Mouse (Mus musculus): ENCODE results near the gene Fkbp5. TPM values are rescaled to one million over a fixed set of nuclear protein-coding genes. Genes with fewer than 3 reads are reported as not detected.

Gene Fkbp5
- total RNA-seq, 2 experiments from 2014 or later: 9.8 to 52.9 TPM

DNA sequence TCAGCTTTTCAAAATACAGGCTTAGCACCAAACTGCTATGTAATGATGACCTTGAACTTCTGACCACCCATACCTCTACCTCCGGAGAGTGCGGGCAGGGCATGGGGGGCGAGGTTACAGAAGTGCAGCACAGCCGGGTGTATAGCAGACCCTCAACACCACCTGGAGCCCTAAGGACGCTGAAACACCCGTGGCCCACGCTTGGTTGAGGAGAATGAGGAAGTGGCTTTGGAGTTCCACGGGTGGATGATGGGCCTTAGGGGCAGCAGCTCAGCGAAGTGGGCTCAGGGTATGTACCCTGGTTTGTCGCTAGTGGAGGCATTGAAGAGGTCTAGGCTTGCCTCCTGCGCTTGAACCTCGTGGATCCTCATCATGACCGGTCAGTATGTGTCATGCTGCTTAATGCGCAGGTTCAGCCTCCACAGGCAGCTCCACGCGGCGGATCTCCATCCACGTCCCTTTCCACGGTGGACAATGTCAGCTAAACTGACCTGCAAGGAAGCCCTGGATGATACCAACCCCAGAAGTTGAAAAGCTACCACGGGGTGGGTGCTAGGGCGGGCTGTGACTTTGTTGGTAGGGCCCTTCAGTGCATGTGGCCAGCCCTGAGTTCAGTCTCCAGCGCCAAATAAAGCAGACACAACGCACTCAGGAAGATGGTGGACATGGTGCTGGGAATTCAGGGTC lies 6.8 kb upstream of the Fkbp5 start:
- intact Hi-C loops (cut with DNase I): loop anchor here (1.0 to 10.0 kb wide), 3 partner anchors 39 to 299 kb away; no protein-coding TSS in a partner anchor
- no peak for DNase-seq

DNA sequence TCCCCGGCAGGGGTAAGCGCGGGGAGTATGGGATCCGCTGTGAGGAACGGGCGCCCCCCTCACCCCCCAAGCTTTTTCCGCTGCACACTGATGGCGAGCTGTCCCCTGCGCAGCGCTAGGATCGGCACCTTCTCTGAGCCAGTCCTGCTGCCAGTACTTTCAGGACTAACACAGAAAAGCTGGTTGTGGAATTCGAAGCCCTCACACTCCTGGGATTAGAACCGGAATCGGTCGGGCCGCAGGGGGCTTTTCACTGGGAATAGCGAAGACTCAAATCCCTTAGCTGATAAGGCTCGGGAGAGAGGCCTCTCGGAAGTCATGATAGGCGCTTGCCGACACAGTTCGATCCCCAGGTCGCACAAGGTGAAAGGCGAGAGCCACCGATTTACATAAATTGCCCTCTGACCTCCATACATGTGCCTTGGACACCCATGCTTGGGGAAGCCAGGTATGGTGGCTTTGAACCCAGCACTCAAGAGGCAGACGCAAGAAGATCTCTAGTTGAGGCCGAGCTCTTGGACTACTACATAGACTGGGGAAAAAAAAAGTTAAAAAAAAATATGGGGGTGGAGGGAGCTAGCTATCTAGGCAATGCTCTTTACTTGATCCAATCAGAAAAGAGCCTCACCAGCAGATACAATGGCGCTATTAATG lies 6.2 kb upstream of the Fkbp5 start:
- no peak for DNase-seq
- intact Hi-C loops (cut with DNase I): loop anchor here (1.0 to 10.0 kb wide), 3 partner anchors 39 to 299 kb away; no protein-coding TSS in a partner anchor

DNA sequence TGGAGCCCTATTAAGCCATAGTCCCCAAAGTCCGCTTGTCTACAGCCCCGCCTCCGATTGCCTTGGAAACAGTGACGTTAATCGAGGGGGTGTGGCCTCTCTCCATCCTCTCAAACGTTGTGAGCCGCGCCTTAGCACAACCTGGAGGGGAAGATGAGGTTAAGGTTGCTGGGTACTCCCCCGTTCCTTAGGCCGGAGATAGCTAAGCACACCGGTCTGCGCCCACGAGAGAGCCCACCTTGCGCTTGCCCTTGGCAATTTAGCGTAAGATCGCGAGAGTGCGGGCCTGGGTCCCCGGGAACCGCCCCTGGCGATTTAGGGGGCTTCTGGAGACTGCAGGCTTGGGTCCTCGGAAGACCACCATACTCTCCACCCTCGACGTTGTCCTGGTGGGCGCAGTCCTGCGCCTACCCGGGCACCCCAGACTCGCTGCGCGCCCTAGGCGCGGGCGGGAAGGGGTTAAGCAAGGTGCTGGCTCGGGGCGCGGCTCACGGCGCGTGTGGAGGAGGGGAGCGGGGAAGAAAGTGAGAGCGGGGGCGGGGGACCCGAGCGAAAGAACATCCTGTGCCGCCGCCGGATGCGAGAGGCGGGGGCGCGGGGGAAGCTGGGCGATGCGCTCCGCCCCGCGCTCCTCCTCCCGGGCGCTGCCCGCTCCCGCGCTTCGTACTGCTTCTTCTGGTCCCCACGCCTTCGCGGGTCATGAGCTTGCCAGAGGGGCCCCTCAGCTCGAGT lies 5.5 kb upstream of the Fkbp5 start:
- intact Hi-C loops (cut with DNase I): loop anchor here (10.0 kb wide), 1 partner anchor 298 kb away; no protein-coding TSS in a partner anchor
- peak; percentile 90 to 94 for DNase-seq

DNA sequence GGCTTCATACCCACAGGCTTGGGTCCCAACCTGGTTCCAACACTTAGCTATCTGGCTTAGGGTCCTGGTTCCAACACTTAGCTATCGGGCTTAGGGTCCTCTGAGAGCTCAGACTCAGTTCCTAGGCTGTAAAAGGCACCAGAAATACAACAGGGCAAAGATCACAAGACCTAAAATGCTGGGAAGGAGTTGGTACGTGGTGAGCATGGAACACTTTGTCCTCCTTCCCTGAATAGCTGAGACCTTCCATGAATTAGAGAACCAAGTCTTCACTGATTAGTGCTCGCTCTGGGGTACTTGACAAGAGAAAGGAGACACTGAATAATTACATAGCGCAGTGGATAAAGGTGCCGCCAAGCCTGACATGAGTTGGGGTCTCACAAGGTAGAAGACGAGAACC lies 4.6 kb upstream of the Fkbp5 start:
- no peak for DNase-seq
- intact Hi-C loops (cut with DNase I): loop anchor here (10.0 kb wide), 1 partner anchor 297 kb away; no protein-coding TSS in a partner anchor

DNA sequence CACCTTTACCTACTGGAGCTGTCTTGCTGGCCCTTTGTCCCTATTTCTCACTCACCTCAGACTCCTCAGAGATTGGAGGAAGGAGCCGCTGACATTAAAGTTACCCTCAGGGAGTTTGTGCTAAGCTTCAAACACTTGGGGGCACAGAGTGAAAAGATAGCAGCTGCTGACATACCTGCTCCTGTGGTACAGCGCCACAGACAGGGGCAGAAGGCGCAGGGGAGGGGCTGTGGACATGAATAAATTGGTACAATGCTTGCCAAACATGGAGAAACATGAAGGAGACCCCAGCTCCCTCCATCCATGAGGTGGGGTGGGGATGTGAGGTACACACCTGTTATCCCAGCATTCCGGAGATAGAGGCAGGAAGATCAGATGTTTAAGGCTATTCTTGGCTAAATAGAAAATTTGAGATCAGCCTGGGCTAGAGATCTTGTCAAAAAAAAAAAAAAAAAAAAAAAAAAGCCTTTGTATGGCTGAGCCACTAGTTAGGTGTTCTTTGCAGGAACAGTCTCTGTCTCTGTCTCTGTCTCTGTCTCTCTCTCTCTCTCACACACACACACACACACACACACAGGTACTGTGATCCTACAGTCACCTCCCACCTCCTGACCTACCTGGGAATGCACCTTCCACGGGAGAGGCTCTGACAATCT lies 3.9 kb upstream of the Fkbp5 start:
- DNase-seq: no peak
- intact Hi-C loops (cut with DNase I): loop anchor here (10.0 kb wide), 1 partner anchor 296 kb away; no protein-coding TSS in a partner anchor

DNA sequence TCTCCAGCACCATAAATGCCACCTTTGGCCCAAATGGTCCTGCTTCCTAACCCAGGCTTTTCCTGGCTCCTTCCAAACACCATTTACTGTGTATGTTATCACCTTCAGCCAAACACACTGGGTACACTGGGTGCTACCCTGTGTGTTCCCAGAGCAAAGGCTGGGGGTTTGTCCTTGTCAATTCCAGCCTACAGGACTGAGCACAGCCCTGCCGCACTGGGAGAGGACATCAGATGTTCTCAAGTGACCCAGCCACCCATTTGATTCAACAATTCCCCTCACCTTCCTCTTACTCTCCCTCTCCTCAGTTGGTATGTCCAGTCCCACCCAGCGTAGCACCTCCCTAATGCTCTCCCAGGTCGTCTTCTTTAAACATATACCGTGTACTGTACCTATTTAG lies 3.2 kb upstream of the Fkbp5 start:
- intact Hi-C loops (cut with DNase I): loop anchor here (10.0 kb wide), 1 partner anchor 296 kb away; no protein-coding TSS in a partner anchor

DNA sequence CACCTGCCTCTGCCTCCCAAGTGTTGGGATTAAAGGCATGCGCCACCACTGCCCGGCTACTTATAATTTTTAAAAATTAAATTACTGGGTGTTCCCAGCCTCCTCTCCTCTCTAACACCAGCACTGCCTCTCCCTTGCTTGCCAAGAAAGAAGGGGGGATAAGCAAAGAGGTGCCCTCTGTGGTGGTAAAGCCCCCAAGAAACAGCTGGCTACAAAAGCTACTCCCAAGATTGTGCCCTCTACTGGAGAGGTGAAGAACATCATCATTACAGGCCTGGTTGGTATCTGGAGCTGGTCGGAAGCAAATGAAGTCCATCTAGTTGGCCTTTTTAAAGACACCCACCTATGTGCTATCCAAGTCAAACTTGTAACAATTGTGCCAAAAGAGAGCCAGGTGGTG lies 2.5 kb upstream of the Fkbp5 start:
- intact Hi-C loops (cut with DNase I): loop anchor here (10.0 kb wide), 1 partner anchor 295 kb away; no protein-coding TSS in a partner anchor
- no peak for DNase-seq

More for the DNA sequence above, 3.2 kb upstream of the Fkbp5 start:
- DNase-seq: no peak

DNA sequence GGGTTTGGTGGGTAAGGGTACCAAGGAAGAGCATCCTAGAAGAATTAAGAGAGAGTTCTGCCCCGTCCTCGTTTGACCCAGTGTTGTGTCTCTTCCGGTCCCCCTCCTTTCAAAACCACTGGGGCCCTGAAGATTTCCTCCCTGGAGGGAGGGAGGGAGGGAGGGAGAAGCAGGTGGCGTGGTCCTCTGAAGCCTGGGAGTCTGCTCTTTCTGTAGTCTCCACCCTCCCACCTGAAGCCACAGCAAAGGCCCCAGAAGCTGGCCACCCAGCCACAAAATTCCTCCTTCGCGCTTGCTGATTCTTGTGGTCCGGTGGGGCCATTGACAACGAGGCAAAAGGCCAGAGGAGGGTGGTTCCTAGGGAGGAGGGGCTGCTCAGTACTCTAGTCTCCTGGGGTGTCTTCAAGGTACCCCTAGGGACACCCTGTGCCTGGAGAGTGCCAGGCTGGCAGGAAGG lies 1.3 kb upstream of the Fkbp5 start:
- intact Hi-C loops (cut with DNase I): no loop called here
- DNase-seq: no peak

DNA sequence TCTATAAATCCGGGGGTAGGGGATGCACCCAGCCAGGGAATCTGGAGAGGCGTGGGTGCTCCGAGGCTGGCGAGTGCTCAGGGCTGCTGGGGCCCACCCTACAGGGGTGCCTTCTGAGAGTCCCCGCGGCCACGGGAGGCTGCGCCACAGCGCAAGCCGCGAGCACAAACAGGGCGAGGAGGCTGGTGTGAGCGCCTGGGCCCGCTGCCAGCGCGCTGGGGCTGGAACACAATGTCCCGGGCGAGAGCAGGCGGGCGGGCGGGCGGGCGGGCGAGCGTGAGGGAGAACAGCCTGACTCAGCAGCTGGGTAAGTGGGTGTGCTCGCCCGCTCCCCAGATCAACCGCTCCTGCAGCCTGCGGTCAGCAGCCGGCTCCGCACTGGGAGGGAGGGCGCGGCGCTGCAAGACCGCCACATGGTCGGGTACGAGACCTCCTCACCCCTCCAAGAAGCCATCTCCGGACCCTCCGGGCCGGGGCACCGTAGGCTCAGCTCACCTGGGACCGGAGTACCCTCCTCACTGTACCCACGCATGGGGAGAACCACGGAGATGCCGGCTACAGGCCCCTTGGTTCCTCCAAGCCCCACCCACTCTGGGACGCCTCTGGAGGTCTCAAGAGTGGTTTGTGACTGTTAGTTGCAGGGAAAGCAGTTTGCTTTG lies 758 bp upstream of the Fkbp5 start:
- DNase-seq: peak; percentile 89 to 93
- intact Hi-C loops (cut with DNase I): no loop called here

DNA sequence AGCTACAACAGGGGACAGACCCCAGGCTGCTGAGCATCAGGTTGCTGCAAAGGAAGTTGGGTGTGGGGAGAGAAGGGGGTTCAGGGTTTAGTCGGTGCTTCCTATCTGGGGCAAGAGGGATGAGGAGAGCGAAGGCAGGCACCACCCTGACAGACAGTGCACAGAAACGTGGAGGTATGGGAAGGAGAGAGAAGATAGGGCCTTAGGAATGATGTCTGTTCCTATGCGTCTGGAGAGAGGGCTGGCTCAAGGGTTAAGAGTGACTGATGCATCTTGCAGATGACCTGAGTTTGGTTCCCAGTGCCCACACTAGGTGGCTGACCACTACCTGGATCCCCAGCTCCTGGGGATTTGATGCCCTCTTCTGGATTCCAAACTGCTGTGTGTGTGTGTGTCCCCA lies 446 bp downstream of the Fkbp5 start:
- no peak for DNase-seq
- intact Hi-C loops (cut with DNase I): no loop called here

DNA sequence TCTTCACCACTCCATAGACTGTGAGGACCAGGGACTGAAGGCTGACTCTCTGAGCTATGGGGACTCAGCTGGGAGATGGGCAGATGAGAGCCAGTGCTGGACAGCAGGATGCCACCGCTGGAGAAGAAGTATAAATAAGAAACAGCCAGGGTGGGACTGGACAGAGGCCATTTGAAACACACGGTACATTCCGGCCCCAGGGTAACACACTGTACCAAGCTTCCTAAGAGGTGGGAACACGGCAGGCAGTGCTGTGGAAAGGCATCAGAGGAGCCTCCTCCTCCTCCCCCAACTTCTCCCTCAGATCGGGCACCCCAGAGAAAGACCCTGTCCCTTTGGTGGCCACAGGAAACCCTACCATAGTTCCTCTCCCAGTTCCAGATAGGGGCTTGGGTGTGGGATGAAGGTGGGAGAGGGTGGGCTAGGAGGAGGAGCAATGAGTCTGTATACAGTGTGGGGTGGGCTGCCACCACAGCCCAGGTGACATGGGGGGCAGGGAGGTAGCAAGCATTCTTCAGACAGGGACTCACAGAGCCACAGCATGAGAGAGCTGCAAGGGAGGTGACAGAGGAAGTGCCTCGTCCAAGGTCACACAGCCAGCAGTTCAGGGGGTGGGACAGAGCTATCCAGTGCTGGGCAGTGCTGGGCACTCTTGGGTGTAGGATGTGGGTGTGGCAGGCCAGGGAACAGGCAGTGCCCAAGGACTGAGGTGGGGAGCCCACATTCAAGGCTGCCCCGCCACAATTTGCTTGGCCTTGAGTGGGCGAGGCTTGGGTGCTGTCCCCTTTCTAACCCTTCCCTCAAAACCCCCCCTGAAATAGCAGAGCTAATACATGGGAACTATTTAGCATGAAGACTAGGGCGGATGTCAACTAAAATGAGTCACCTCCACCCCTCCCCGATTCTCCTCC lies 1.6 kb downstream of the Fkbp5 start:
- DNase-seq: no peak
- intact Hi-C loops (cut with DNase I): no loop called here

DNA sequence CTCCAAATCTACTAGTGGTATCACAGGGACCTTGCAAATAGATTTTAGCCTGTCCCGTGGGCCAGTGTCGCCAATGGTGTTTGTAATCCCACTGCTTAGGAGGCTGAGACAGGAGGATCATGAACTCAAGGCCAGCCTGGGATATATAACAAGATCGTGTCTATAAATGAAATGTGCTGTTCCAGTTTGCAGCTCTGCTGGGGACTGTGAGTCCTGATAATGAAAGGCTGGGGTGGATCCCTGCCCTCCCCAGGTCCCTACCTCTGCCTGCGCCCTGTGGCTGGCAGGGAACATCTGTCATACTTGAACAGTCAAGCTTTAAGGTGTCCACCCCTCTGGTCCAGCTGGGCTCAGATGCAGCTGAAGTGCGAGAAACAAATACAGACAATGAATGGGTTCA lies 2.8 kb downstream of the Fkbp5 start:
- DNase-seq: no peak
- intact Hi-C loops (cut with DNase I): no loop called here

DNA sequence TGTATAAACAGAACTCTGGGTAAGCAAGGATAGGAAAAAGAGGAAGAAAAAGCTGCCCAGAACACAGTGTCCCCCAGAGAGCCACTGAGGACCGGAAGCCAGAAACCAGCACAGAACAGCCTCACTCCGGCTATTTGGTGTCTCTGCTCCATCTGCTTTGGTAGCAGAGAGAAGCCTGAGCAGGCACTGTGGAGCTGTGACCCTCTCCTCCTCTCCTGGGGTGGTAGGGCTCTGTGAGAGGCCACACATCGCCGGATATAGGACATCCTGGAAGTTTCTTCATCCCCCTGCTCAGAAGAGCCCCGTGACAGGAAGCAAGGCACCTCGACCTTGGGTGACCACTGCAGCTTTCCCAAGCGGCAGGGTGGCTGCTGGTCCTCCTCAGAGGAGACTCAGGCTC lies 3.5 kb downstream of the Fkbp5 start:
- intact Hi-C loops (cut with DNase I): loop anchor here (2.0 kb wide), 1 partner anchor 27 kb away; no protein-coding TSS in a partner anchor

DNA sequence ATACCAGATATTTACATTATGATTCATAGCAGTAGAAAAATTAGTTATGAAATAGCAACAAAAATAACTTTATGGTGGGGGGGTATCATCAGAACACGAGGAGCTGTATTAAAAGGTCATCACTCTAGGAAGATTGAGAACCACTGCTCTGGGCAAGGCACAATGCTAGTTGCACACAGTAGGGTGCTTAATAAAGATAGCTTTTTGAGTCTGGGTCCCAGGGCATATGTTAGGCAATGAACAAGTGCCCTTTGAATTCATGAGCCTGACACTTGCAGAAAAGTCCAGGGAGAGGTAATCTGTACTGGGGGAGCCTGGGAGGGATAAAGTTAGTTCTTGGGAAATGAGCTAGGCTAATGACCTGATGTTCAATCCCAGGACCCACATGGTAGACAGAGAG lies 4.0 kb downstream of the Fkbp5 start:
- DNase-seq: no peak
- intact Hi-C loops (cut with DNase I): loop anchor here (2.0 kb wide), 1 partner anchor 27 kb away; no protein-coding TSS in a partner anchor

More for the DNA sequence above, 3.5 kb downstream of the Fkbp5 start:
- DNase-seq: no peak

DNA sequence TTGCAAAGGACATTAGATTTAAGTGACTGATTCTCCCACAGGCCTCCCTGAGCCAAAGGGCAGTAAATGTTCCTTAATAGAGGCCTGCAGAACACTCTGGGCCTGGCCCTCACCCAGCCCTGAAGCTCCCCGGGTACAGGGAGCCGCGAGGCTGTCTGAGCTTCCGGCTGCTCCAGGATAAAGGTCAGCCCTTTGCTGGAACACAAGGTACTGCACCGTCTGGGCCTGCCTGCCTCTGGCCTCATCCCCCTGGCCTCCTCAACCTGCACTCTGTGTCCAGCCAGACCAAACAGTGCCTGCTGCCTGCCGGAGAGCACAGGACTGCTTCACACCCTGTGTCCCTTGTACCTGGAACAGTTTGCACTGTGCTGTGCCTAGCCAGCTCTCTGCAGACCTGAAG lies 4.6 kb downstream of the Fkbp5 start:
- peak in 1 of 2 experiments; percentile 63 for DNase-seq

DNA sequence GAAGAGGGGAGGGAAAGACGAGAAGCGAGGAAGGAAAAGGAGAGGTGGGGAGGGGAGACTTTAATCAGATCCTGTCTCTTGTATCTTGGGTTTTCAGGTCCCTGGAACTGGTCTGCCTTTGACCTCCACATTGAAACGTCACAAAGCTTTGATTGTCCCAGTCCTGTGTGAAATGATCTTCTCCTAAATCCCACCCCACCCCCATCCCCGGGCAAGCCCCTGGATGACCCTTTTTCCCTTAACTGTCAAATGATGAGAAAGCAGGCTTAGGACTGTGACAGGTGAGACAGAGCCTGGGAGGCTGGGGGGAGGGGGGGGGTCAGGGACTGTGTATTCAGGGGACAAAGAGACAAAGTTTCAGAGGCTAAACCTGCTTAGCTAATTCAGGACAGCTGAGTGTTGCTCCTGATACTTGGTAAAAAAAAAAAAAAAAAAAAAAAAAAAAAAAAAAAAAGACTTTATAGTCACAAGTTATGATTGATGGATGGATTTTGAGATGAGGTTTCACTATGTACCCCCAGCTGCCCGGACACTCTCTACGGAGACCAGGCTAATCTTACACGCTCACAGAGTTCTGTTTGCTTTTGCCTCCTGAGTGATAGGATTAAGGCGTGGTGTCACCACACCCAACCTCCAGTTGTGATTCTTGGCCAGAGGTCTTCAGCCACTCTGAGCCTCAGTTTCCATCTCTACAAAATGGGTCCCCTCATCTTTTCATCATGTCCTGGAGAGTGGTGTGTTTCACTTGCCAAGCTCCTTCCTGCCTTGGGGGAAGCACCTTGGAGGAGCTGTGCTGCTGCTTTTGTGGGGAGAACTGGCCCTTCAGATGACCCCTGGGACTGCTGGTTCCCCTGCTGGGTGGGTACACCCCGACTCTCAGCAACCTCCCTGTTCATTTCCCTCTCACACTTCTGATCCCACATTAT lies 5.4 kb downstream of the Fkbp5 start:
- no peak for DNase-seq

More for the DNA sequence above, 4.6 kb downstream of the Fkbp5 start:
- intact Hi-C loops (cut with DNase I): loop anchor here (2.0 kb wide), 1 partner anchor 26 kb away; no protein-coding TSS in a partner anchor

DNA sequence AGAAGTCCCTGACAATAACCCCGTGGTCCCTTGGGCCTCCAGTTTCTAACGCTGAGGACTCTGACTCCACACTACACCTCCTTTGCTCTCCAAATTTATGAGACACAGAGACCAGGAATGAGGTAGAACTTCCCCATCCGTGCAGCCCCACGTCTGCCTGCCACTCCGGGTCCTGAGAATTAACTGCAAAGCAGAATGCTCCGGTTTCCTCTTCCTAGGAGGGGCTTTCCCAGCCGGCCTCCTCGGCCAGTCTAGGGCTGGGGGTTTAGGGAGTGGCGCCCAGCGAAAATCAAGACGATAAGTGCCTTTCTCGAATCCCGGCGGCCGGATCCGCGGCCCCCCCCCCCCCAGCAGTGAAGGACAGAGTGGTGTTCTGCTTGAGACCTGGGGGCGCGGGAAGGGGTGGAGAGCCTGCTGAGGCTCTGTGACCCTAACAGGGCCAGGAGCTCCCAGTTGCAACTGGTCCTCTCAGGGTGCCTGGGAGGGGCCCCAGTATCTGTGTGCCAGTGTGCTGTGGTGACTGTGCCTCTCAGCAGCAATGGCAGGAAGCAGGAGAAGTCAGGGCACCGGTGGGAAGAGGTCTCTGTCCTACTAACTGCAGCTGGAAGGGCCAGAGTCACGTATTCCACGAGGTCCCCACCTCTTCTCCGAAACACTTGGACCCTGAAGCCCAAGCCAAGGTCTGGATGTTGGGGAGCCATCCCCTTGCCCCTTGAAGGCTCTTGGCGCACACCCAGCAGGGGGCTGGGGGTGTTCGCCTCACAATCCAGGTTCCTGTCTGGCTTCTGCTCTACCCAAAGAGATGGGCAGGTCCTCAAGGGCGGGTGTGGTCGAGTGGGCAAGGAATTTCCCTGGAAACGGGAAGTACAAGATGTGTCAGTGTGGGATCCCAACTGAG lies 6.6 kb downstream of the Fkbp5 start:
- intact Hi-C loops (cut with DNase I): no loop called here
- DNase-seq: no peak

More for the DNA sequence above, 5.4 kb downstream of the Fkbp5 start:
- intact Hi-C loops (cut with DNase I): loop anchor here (2.0 kb wide), 1 partner anchor 25 kb away; no protein-coding TSS in a partner anchor
